Mouse (Mus musculus): ENCODE results near the gene Gm21974. TPM values are rescaled to one million over a fixed set of nuclear protein-coding genes. Genes with fewer than 3 reads are reported as not detected.
"Not testable (repeated sequence)": the region's sequence is repeated elsewhere in the genome, so short reads cannot be mapped to it uniquely, and the experiment has no call there.

The Gm21974 gene
- total RNA-seq (2021) = not detected
- long read RNA-seq, experiment 1, partial matches to known transcripts = 0 of 2 reads
- long read RNA-seq, experiment 1, other reads (novel, unspliced or antisense) = 2 of 2 reads
- long read RNA-seq, experiment 2, partial matches to known transcripts = 0 of 1 reads
- long read RNA-seq, experiment 2, other reads (novel, unspliced or antisense) = 1 of 1 reads

DNA sequence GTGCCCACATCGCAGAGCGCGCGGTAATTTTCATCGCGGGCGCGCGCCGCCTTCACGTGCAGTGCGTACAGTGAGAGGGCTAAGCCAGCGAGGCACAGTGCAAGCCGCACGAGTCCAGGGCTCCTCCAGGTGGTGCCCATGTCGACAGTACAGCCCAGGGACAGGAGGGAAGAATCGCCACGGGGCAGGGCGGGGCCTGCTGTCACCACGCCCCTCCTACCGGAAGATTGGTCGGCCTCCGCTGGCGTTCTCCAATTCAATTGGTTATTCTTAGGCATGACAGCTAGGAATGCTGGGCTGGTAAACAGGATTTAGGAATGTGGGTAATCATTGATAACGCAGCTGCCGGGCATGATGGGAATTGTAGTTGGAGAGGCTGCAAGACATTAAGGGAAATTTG lies at the start of gene Gm21974, which contains the start of gene Vkorc1:
Gene Gm21974 (minus strand): TSS at position 13 of the 400 bp plus-strand sequence.
Gene Vkorc1 (minus strand): TSS at position 176 of the 400 bp plus-strand sequence.
- peak; percentile 15 for TF ChIP-seq CTCF (IDR thresholded peaks at IDR 0.05)
- DNase-seq (ENCODE audit: extremely low spot score in 1 of 2, low spot score in 2 of 2) = peak; percentile 89 to 93
- Histone ChIP-seq H3K27ac (peak within 1 kb of the TSS; percentile 78), H3K4me3 (peak within 1 kb of the TSS; percentile 68)
- intact Hi-C loops (cut with DNase I) = no loop called here

- no peak for TF ChIP-seq CTCF (IDR thresholded peaks at IDR 0.05)
- no peak overlapping the region for H3K4me3 ChIP-seq
- no peak for DNase-seq (ENCODE audit: extremely low spot score in 1 of 2, low spot score in 2 of 2)
- H3K27ac ChIP-seq = no peak overlapping the region
- intact Hi-C loops (cut with DNase I) = no loop called here
These were observed 49.4 kb upstream of the Gm21974 start for GRCm38 (mm10) chr7:127944614-127945013.

DNA sequence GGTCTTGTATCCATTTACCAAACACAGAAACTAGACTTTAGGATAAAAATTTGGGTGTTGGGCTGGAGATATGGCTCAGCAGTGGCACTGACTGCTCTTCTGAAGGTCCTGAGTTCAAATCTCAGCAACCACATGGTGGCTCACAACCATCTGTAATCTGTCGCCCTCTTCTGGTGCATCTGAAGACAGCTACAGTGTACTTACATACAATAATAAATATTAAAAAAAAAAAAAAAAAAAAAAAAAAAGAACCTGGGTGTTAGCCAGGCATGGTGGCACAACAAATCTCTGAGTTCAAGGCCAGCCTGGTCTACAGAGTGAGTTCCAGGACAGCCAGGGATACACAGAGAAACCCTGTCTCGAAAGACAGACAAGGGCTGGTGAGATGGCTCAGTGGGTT lies 46.8 kb upstream of the Gm21974 start:
- intact Hi-C loops (cut with DNase I); H3K27ac ChIP-seq; H3K4me3 ChIP-seq; DNase-seq (ENCODE audit: extremely low spot score in 1 of 2, low spot score in 2 of 2): not testable (repeated sequence)
- TF ChIP-seq CTCF (IDR thresholded peaks at IDR 0.05) = peak; percentile 26

DNA sequence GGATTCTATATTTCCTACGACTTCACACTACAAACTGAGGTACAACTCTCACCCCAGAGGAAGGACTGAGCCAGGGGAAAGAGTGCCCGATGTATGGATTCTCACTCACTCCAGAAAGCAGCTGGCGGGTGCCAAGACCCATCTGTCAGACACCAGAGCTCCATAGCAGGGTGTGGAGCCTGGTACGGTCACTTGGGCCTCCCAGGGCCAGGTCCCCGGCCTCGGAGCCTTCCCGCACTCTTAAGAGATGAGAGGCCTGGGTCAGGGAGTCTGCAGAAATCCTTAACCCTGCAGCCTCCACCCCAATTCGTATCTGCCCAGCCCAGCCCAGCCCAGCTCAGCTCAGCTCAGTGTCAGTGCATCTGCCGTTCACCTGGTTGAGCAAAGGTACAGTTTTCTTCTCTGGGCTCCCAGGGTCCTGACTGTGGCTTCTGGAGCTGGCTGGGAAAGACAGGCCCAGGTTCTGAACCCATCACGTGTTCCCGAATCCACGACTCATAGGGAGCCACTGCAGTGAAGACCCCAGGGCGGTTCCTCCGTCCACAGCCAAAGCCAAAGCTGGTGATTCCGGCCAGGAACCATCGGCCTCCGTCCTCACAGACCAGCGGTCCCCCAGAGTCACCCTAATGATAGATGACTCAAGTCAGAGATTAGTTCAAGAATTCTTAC lies 41.1 kb upstream of the Gm21974 start:
- intact Hi-C loops (cut with DNase I) = no loop called here
- H3K27ac ChIP-seq = peak overlapping the region; percentile 94

GRCm38 (mm10) chr7:127935748-127936159 lies 40.5 kb upstream of the Gm21974 start:
- Histone ChIP-seq H3K4me3 (peak overlapping the region; percentile 94), H3K27ac (peak overlapping the region; percentile 94)
- intact Hi-C loops (cut with DNase I) = loop anchor here (1.0 to 2.0 kb wide), 2 partner anchors 23 to 32 kb away; partner anchors contain the start of genes Fus and Kat8
- no peak for DNase-seq (ENCODE audit: extremely low spot score in 1 of 2, low spot score in 2 of 2)
- no peak; the same call in 1 of the 2 replicates for TF ChIP-seq CTCF (IDR thresholded peaks at IDR 0.05)

More for the DNA sequence above, 41.1 kb upstream of the Gm21974 start:
- no peak for DNase-seq (ENCODE audit: extremely low spot score in 1 of 2, low spot score in 2 of 2)
- no peak for TF ChIP-seq CTCF (IDR thresholded peaks at IDR 0.05)
- peak overlapping the region; percentile 94 for H3K4me3 ChIP-seq

DNA sequence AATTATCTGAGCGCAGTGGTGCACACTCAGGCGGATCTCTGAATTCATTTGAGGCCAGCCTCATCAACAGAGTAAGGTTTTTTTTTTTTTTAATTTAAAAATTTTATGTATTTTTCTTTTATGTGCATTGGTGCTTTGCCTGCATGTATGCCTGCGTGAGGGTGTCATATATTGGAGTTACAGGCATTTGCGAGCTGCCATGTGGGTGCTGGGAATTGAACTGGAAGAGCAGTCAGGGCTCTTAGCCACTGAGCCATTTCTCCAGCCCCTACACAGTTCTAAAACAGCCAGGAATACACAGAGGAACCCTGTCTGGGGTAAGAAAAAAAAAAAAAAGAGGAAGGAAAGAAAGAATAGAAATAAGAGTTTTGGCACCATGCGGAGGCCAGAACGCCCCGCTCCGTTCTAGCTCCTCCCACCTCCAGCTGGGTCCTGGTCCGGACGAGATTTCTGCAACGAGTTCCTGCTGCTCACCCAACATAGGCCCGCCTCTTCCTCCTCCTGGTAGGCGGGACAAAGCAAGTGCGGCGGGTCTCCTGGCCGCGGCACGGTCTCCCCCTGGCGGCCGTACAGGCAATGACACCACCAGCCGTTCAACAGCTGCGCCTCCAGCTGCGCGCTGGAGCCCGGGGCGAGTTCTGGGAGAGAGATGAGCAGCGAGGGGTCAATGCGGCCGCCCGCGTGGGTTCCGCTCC lies 39.9 kb upstream of the Gm21974 start:
- intact Hi-C loops (cut with DNase I) = loop anchor here (1.0 to 2.0 kb wide), 2 partner anchors 22 to 32 kb away; partner anchors contain the start of genes Fus and Kat8
- H3K4me3 ChIP-seq = peak overlapping the region; percentile 94
- peak; percentile 99 for TF ChIP-seq CTCF (IDR thresholded peaks at IDR 0.05)
- H3K27ac ChIP-seq = peak overlapping the region; percentile 94
- peak; percentile 95 for DNase-seq (ENCODE audit: extremely low spot score in 1 of 2, low spot score in 2 of 2)

- no peak overlapping the region for H3K4me3 ChIP-seq
- H3K27ac ChIP-seq = no peak overlapping the region
- intact Hi-C loops (cut with DNase I) = loop anchor here (2.0 kb wide), 1 partner anchor 21 kb away; the partner anchor contains the start of gene Kat8
- DNase-seq (ENCODE audit: extremely low spot score in 1 of 2, low spot score in 2 of 2) = no peak
- no peak for TF ChIP-seq CTCF (IDR thresholded peaks at IDR 0.05)
These were observed 38.8 kb upstream of the Gm21974 start for GRCm38 (mm10) chr7:127934075-127934474.

DNA sequence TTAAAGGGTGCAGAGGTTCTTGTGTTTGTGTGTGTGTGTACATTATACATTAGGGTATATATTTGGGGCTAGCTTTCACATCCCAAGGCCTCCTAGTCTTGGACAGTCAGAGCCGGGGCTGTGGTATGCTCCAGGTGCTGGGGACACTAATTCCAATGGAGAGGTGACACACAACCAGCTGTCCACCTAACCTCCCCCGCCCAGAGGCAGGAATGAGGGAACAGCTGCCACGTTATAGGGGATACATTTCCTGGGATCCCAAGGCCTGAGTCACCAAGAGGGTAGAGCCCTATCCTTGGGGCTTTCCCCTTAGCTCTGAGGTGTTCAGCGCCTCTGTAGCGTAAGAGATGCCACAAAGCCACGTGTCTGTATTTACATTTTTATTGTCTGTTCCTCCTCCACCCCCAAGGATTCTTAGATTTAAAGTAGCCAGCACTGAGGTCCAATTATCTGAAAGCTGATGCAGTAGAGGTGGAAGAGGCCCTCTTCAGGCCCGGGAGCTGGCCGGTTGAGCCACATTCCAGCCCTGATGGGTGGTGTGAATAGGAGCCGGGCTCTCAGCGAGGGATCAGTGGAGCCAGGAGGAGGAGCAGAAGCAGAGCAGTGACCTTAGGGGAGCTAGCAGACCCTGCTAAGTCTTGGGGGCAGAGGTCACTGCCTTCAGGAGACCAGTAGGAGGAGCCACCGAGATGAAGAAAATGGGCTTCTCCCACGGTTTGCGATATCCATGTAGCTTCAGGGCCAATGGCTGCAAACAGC lies 37.2 kb upstream of the Gm21974 start:
- no peak overlapping the region for H3K27ac ChIP-seq
- intact Hi-C loops (cut with DNase I) = no loop called here
- H3K4me3 ChIP-seq = no peak overlapping the region
- DNase-seq (ENCODE audit: extremely low spot score in 1 of 2, low spot score in 2 of 2) = no peak
- TF ChIP-seq CTCF (IDR thresholded peaks at IDR 0.05) = no peak

DNA sequence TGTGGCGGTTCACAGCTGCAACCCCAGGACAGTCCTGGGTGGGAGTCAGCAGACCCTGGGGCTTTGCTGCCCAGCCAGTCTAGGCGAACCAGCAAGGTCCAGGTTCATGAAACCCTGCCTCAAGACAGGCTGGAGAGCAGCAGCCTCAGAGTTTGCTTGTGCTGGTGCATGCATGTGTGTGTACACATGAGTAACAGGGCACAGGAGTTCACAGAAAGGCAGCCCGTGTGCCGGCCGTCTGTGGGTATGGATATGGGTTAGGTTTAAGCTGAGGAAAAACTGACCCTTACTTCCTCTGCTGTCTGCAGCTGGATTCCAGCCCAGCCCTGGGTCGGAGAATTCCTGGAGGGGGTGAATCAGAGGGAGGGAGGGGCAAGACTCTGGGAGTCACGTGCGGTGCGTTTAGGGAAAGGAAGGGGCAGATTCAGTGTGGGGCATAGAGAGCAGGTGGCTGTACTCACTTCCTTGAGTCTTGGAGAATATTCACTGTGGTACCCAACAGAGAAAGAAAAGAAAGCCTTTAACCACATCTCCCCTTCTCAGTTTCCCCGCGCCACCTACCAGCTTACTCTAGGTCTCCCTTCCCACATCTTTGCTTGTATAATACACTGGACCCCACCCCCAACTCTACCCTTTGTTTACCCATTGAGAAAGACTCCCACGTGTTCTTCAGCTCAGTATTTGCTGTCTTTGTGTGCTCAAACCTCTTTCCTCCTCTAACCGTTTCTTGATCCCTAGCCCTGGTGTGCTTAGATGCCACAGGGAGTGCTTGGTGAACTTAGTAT lies 36.3 kb upstream of the Gm21974 start:
- intact Hi-C loops (cut with DNase I) = no loop called here
- Histone ChIP-seq H3K4me3 (no peak overlapping the region), H3K27ac (no peak overlapping the region)
- no peak for DNase-seq (ENCODE audit: extremely low spot score in 1 of 2, low spot score in 2 of 2)
- TF ChIP-seq CTCF (IDR thresholded peaks at IDR 0.05) = no peak

- Histone ChIP-seq H3K4me3 (no peak overlapping the region), H3K27ac (no peak overlapping the region)
- no peak for TF ChIP-seq CTCF (IDR thresholded peaks at IDR 0.05)
- DNase-seq (ENCODE audit: extremely low spot score in 1 of 2, low spot score in 2 of 2) = no peak
- intact Hi-C loops (cut with DNase I) = no loop called here
These were observed 35.4 kb upstream of the Gm21974 start for GRCm38 (mm10) chr7:127930636-127931035.

GRCm38 (mm10) chr7:127929923-127930322 lies 34.7 kb upstream of the Gm21974 start, which contains the start of gene Prss8:
Prss8 (minus strand) TSS chr7:127930104.
- intact Hi-C loops (cut with DNase I) = no loop called here
- no peak within 1 kb of the TSS for H3K4me3 ChIP-seq
- DNase-seq (ENCODE audit: extremely low spot score in 1 of 2, low spot score in 2 of 2) = no peak

More at GRCm38 (mm10) chr7:127929923-127930322, 34.7 kb upstream of the Gm21974 start, which contains the start of gene Prss8:
- H3K27ac ChIP-seq = no peak within 1 kb of the TSS
- no peak for TF ChIP-seq CTCF (IDR thresholded peaks at IDR 0.05)

Data from left cerebral cortex, adult 2 months (tissue).